Mouse (Mus musculus): ENCODE measurements around the gene Ufd1. TPM values are rescaled to one million over a fixed set of nuclear protein-coding genes. Genes with fewer than 3 reads are reported as not detected.
A peak's percentile ranks its signal among the peaks of the same experiment; 100 is the strongest.
"Not testable (repeated sequence)": the region's sequence is repeated elsewhere in the genome, so short reads cannot be mapped to it uniquely, and the experiment has no call there.

Ufd1 gene
- polyA plus RNA-seq, 1 experiment, result 32.3 TPM

DNA sequence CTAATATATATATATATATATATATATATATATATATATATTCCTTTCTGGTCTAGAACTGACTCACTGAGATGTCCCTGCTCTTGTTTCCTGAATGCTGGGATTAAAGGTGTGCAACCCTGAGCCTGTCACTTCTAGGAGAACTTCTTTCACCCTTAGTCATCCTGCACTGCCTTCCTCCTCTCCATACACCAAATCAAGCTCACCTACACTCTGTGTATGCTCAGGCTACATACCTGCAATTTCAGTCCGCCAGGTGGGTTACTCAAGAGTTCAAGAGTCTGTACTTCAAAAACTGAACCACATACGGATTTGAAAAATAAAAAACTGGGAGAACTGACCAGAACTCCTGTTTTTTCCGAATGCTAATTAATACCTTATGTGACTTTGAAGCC is 24.5 kb downstream of the Ufd1 start:
- DNase-seq, result no peak
- Histone ChIP-seq H3K4me1 (ENCODE audit: control insufficient read depth, insufficient read depth, low read length) (peaks cover 3% of the 10 kb centered on the region; the same call in 1 of the 2 replicates), H3K36me3 (ENCODE audit: control insufficient read depth, insufficient read depth, low read length) (peaks cover 1% of the 10 kb centered on the region; the same call in 1 of the 2 replicates), H3K4me3 (ENCODE audit: insufficient read depth, low read depth, low read length) (0 out of 2 replicates have a peak overlapping the region, but pooled peaks have one; percentile 10), H3K27ac (ENCODE audit: insufficient read depth, low read depth, low read length) (no peak overlapping the region), H3K27me3 (replicated peaks; ENCODE audit: control insufficient read depth, insufficient read depth, low read length) (no peaks in the 10 kb centered on the region)
- no peak for TF ChIP-seq CTCF (conservative IDR thresholded peaks at IDR 0.05; ENCODE audit: insufficient read depth, insufficient read length, low read depth, low read length)
- TF ChIP-seq POLR2A (IDR thresholded peaks at IDR 0.05; ENCODE audit: low read depth, low read length), result no peak
- 28% methylated on average over 3 of the region's 3 CpGs for WGBS

DNA sequence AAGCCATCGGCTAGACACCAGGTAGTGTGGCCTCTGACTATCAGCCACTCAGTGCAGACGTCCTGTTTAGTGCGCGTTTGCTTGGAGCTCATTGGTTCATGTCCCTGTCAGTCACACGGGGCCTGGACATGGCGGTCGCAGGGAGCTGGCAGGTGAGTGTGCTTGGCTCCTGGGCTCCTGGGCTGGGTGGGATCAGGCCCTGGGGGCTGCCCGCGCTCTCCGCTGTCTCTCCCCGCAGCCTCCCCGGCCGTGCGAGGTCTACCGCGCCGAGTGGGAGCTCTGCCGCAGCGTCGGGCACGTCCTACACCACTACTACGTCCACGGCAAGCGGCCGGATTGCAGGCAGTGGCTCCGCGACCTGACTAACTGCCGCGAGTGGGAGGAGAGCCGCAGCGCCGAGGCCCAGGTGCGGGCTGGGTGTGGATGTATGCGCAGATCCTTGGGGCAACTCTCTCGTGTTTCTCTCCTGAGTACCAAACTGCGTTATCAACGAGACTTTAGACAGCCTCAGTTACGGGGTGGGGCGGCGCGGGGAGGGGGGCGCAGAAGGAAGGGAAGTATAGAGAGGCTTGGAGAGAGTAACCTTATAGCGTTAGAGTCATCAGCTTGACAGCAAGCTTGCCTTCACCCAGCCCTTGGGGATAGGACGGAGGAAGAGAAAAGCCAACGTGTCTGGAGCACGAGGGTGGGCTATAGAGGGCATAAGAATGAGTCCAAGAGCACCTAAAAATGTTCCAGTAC is 25.1 kb downstream of the Ufd1 start, which contains the start of the genes 2510002D24Rik and Gm28539:
TSS of gene 2510002D24Rik (plus strand) at position 111 of the 741 bp plus-strand sequence.
TSS of gene Gm28539 (plus strand) at position 117 of the 741 bp plus-strand sequence.
- Histone ChIP-seq H3K27me3 (replicated peaks; ENCODE audit: control insufficient read depth, insufficient read depth, low read length) (no peaks in the 10 kb centered on the region), H3K27ac (ENCODE audit: insufficient read depth, low read depth, low read length) (peak within 1 kb of the TSS; percentile 63; the same call in 1 of the 2 replicates), H3K4me1 (ENCODE audit: control insufficient read depth, insufficient read depth, low read length) (peaks cover 3% of the 10 kb centered on the region; the same call in 1 of the 2 replicates), H3K4me3 (ENCODE audit: insufficient read depth, low read depth, low read length) (peak within 1 kb of the TSS; percentile 90), H3K36me3 (ENCODE audit: control insufficient read depth, insufficient read depth, low read length) (no peaks in the 10 kb centered on the region; the same call in 1 of the 2 replicates)
- WGBS, result 1% methylated on average over 46 of the region's 46 CpGs
- TF ChIP-seq POLR2A (IDR thresholded peaks at IDR 0.05; ENCODE audit: low read depth, low read length) (peak; percentile 84), CTCF (conservative IDR thresholded peaks at IDR 0.05; ENCODE audit: insufficient read depth, insufficient read length, low read depth, low read length) (no peak)
- DNase-seq, result peak; percentile 99

DNA sequence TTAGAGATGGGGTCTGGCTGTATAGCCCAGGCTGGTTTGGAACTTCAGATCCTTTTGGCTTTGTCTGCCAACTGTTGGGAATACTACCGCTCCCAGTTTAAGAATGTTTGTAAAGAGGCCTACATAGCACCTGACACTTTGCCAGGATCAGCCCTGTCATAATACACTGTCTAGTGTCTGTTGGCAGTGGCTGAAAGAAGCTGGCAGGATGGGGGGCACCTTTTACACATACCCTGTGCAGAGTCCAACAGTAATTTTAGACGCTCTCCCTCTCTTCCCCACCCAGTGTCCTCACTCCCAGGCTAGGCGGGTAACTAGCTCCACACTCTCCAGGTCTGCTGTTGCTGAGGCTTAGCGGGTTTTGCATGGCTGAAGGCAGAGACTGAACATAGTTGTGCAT is 26.8 kb downstream of the Ufd1 start:
- 94% methylated on average over 4 of the region's 4 CpGs for WGBS
- no peaks in the 10 kb centered on the region for H3K27me3 ChIP-seq (replicated peaks; ENCODE audit: control insufficient read depth, insufficient read depth, low read length)
- H3K27ac ChIP-seq (ENCODE audit: insufficient read depth, low read depth, low read length), result no peak overlapping the region
- no peak overlapping the region for H3K4me3 ChIP-seq (ENCODE audit: insufficient read depth, low read depth, low read length)
- peaks cover 3% of the 10 kb centered on the region; the same call in 1 of the 2 replicates for H3K4me1 ChIP-seq (ENCODE audit: control insufficient read depth, insufficient read depth, low read length)
- no peaks in the 10 kb centered on the region; the same call in 1 of the 2 replicates for H3K36me3 ChIP-seq (ENCODE audit: control insufficient read depth, insufficient read depth, low read length)
- no peak for TF ChIP-seq CTCF (conservative IDR thresholded peaks at IDR 0.05; ENCODE audit: insufficient read depth, insufficient read length, low read depth, low read length)
- TF ChIP-seq POLR2A (IDR thresholded peaks at IDR 0.05; ENCODE audit: low read depth, low read length), result no peak
- DNase-seq, result no peak

DNA sequence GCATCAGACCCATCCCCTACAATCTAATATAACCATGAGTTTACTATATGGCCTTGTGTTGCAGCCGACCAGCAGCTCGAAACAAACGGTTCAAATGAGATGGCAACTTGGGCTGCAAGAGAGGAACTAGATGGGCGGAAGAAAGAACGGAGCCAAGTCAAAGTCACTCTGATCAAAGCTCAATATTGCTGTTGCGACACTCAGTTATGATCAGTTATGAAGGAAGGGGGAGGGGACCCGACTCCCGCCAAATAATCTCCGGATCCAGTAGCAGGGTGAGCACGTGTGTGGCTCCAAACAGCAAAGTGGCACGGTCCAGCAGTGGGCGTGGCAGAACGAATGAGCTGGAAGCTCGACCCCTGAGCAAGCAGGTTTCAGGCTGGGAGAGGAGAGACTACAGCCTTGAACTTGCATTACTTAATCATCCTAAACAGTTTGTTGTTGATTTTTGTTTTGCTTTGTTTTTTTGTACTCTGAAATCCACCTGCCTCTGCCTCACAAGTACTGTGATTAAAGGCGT is 34.8 kb downstream of the Ufd1 start:
- Histone ChIP-seq H3K27ac (ENCODE audit: insufficient read depth, low read depth, low read length) (no peak overlapping the region), H3K4me3 (ENCODE audit: insufficient read depth, low read depth, low read length) (no peak overlapping the region), H3K4me1 (ENCODE audit: control insufficient read depth, insufficient read depth, low read length) (no peaks in the 10 kb centered on the region), H3K27me3 (replicated peaks; ENCODE audit: control insufficient read depth, insufficient read depth, low read length) (no peaks in the 10 kb centered on the region), H3K36me3 (ENCODE audit: control insufficient read depth, insufficient read depth, low read length) (no peaks in the 10 kb centered on the region)
- TF ChIP-seq CTCF (conservative IDR thresholded peaks at IDR 0.05; ENCODE audit: insufficient read depth, insufficient read length, low read depth, low read length) (no peak), POLR2A (IDR thresholded peaks at IDR 0.05; ENCODE audit: low read depth, low read length) (no peak)
- no peak for DNase-seq
- WGBS, result 88% methylated on average over 15 of the region's 15 CpGs

DNA sequence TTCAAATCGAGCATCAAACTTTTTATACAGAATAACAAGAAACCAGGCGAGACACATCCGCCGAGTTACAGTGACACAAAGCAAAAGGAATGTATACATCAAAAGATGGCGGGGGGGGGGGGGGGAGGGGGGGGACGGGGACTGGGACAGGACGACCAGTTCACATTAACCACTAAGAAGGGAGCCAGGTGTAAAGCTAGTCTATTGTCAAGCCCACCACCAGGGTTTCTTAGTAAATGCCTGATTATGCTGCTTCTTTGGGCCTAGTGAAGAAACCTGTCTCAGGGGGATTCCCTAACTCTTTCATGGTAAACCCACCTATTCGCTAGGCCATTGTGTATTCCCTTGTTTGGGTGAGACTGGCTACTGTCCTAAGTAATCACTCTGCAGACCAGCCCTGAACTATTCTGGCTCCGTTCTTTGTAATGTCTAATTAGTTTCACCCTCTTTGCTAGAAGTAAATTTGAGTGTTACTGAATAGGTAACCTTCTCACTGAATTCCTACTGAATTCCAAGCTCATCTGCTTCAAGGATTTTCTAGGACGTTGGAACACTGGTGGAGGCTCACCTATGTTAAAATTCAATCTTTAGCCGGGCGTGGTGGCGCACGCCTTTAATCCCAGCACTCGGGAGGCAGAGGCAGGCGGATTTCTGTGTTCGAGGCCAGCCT is 38.1 kb downstream of the Ufd1 start:
- not testable (repeated sequence) for H3K4me3 ChIP-seq (ENCODE audit: insufficient read depth, low read depth, low read length); H3K27me3 ChIP-seq (replicated peaks; ENCODE audit: control insufficient read depth, insufficient read depth, low read length); DNase-seq; H3K27ac ChIP-seq (ENCODE audit: insufficient read depth, low read depth, low read length); H3K36me3 ChIP-seq (ENCODE audit: control insufficient read depth, insufficient read depth, low read length); H3K4me1 ChIP-seq (ENCODE audit: control insufficient read depth, insufficient read depth, low read length)
- WGBS, result 88% methylated on average over 16 of the region's 17 CpGs

DNA sequence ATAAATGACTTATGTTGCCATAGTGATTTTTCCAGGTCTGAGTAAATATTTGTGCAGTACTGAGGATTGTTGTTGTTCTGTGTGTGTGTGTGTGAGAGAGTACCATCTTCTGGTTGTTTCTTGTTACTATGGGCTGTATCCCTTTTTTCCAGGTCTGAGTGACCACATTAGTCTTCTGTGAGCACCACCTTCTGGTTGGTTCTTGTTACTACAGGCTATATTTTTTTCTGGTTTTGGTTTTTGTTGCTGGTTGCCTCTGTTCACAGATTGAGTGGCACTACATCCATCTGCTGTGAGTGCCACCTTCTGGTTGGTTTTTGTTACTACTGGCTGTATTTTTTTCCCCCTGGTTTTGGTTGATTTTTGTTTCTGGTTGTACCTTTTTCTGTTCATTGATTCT is 47.0 kb downstream of the Ufd1 start:
- Histone ChIP-seq H3K27me3 (replicated peaks; ENCODE audit: control insufficient read depth, insufficient read depth, low read length) (no peaks in the 10 kb centered on the region), H3K4me1 (ENCODE audit: control insufficient read depth, insufficient read depth, low read length) (no peaks in the 10 kb centered on the region), H3K4me3 (ENCODE audit: insufficient read depth, low read depth, low read length) (no peak overlapping the region), H3K27ac (ENCODE audit: insufficient read depth, low read depth, low read length) (no peak overlapping the region), H3K36me3 (ENCODE audit: control insufficient read depth, insufficient read depth, low read length) (no peaks in the 10 kb centered on the region)
- DNase-seq, result peak; percentile 88
- TF ChIP-seq POLR2A (IDR thresholded peaks at IDR 0.05; ENCODE audit: low read depth, low read length) (no peak), CTCF (conservative IDR thresholded peaks at IDR 0.05; ENCODE audit: insufficient read depth, insufficient read length, low read depth, low read length) (no peak; the same call in 1 of the 2 replicates)

DNA sequence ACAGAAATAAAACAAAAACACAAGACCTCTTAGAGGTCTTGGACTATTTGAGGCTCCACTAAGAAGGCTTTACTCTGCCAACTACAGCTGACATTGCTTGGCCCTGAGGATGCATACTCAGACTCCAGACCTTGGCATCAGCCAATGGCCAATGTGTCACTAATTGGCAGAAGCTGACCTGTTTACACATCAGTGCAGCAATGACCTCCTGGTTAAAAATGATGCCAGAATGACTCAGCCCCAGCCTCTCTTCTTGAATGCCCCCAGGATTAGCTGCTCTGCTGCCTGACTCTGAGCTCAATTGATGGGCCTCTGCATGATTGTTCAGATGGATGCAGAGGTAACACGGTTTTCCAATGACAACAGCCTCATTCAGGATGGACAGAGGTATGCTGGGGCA is 48.6 kb downstream of the Ufd1 start:
- H3K4me1 ChIP-seq (ENCODE audit: control insufficient read depth, insufficient read depth, low read length), result no peaks in the 10 kb centered on the region
- no peaks in the 10 kb centered on the region for H3K27me3 ChIP-seq (replicated peaks; ENCODE audit: control insufficient read depth, insufficient read depth, low read length)
- H3K36me3 ChIP-seq (ENCODE audit: control insufficient read depth, insufficient read depth, low read length), result no peaks in the 10 kb centered on the region
- TF ChIP-seq CTCF (conservative IDR thresholded peaks at IDR 0.05; ENCODE audit: insufficient read depth, insufficient read length, low read depth, low read length), result no peak
- no peak for TF ChIP-seq POLR2A (IDR thresholded peaks at IDR 0.05; ENCODE audit: low read depth, low read length)
- peak; percentile 81 for DNase-seq
- H3K27ac ChIP-seq (ENCODE audit: insufficient read depth, low read depth, low read length), result no peak overlapping the region
- H3K4me3 ChIP-seq (ENCODE audit: insufficient read depth, low read depth, low read length), result no peak overlapping the region
- 50% methylated on average over 1 of the region's 1 CpGs for WGBS

DNA sequence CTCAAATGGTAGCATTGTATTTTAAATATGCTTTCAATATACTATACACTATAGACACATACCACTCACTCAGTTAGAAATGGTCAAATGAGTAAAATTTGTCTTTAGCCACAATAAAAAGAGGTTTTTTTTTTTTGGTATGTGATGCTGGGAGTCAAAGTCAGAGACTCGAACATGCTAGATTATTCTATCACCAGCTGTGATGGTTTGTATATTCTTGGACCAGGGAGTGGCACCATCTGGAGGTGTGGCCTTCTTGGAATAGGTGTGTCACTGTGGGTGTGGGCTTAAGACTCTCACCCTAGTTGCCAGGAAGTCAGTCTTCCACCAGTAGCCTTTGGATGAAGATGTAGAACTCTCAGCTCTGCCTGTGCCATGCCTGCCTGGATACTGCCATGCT is 58.9 kb downstream of the Ufd1 start:
- DNase-seq; H3K4me1 ChIP-seq (ENCODE audit: control insufficient read depth, insufficient read depth, low read length); H3K27ac ChIP-seq (ENCODE audit: insufficient read depth, low read depth, low read length); H3K36me3 ChIP-seq (ENCODE audit: control insufficient read depth, insufficient read depth, low read length); H3K4me3 ChIP-seq (ENCODE audit: insufficient read depth, low read depth, low read length); H3K27me3 ChIP-seq (replicated peaks; ENCODE audit: control insufficient read depth, insufficient read depth, low read length): not testable (repeated sequence)
- 89% methylated on average over 1 of the region's 1 CpGs for WGBS
